Mouse (Mus musculus): Measurements from ENCODE around the gene Hsd17b10. TPM values are rescaled to one million over a fixed set of nuclear protein-coding genes. Genes with fewer than 3 reads are reported as not detected.

Gene Hsd17b10
- total and polyA plus RNA-seq, 2 experiments from 2014 or later = 188 to 258 TPM

DNA sequence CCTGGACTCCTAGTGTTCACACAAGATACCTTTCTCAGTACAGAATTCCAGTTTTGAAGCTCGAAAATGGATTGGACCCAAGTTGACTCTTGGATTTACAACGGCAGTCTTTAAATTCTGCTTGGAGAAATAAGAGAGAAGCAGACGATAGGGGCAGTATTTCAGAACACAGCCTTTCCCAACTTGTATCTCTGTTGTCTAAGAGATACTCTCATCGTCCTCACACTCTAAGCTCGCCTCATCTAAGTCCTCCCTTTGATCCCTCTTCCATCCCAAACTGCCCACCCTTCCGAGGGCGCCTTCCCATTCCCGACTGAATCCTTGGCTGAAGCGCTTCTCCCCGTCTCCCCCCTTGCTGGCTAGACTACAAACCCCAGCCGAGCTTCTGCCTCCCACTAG lies 14.1 kb downstream of the Hsd17b10 start:
- no peak for ATAC-seq (ENCODE audit: insufficient read depth, low read depth)
- 27% methylated on average over 11 of the region's 11 CpGs for WGBS

GRCm38 (mm10) chrX:152016151-152017145 lies 14.8 kb downstream of the Hsd17b10 start, which contains the start of the genes Ribc1 and Smc1a:
Gene Ribc1, minus strand, starts transcription at chrX:152016295.
Gene Smc1a, plus strand, starts transcription at chrX:152016428.
- H3K27me3 ChIP-seq (ENCODE audit: control insufficient read depth, insufficient read depth, low read length) = 0 out of 2 replicates have a peak, but pooled peaks cover 3% of the 10 kb centered on the region
- peak within 1 kb of the TSS; percentile 91 for H3K27ac ChIP-seq (ENCODE audit: low read depth)
- peak within 1 kb of the TSS; percentile 71 for H3K4me2 ChIP-seq (ENCODE audit: low read depth, low read length)
- peak within 1 kb of the TSS; percentile 57 for H3K9ac ChIP-seq (replicated peaks; ENCODE audit: low read depth, low read length)
- H3K4me3 ChIP-seq (ENCODE audit: low read depth, low read length) = peak within 1 kb of the TSS; percentile 56
- ATAC-seq (ENCODE audit: insufficient read depth, low read depth) (peak; percentile 97), DNase-seq (ENCODE audit: low spot score) (peak; percentile 92)
- no peaks in the 10 kb centered on the region for H3K36me3 ChIP-seq (replicated peaks; ENCODE audit: control insufficient read depth, insufficient read depth, low read length)
- TF ChIP-seq EP300 (IDR thresholded peaks at IDR 0.05; ENCODE audit: low read depth) (peak; percentile 51; the same call in 1 of the 2 replicates), CTCF (IDR thresholded peaks at IDR 0.05; ENCODE audit: low read depth) (no peak)
- 16% methylated on average over 64 of the region's 64 CpGs for WGBS
- H3K9me3 ChIP-seq (replicated peaks; ENCODE audit: control insufficient read depth, low read length) = no peaks in the 10 kb centered on the region
- peaks cover 4% of the 10 kb centered on the region; the same call in 1 of the 2 replicates for H3K4me1 ChIP-seq (ENCODE audit: control insufficient read depth, insufficient read depth)

More for the DNA sequence above, 14.1 kb downstream of the Hsd17b10 start:
- Histone ChIP-seq H3K36me3 (replicated peaks; ENCODE audit: control insufficient read depth, insufficient read depth, low read length) (no peaks in the 10 kb centered on the region), H3K27me3 (ENCODE audit: control insufficient read depth, insufficient read depth, low read length) (0 out of 2 replicates have a peak, but pooled peaks cover 3% of the 10 kb centered on the region), H3K4me3 (ENCODE audit: low read depth, low read length) (peak overlapping the region; percentile 56), H3K9me3 (replicated peaks; ENCODE audit: control insufficient read depth, low read length) (no peaks in the 10 kb centered on the region), H3K9ac (replicated peaks; ENCODE audit: low read depth, low read length) (peak overlapping the region; percentile 37), H3K4me1 (ENCODE audit: control insufficient read depth, insufficient read depth) (peaks cover 4% of the 10 kb centered on the region; the same call in 1 of the 2 replicates), H3K27ac (ENCODE audit: low read depth) (peak overlapping the region; percentile 79), H3K4me2 (ENCODE audit: low read depth, low read length) (peak overlapping the region; percentile 71)
- TF ChIP-seq EP300 (IDR thresholded peaks at IDR 0.05; ENCODE audit: low read depth) = no peak
- TF ChIP-seq CTCF (IDR thresholded peaks at IDR 0.05; ENCODE audit: low read depth) = no peak
- DNase-seq (ENCODE audit: low spot score) = no peak

- Histone ChIP-seq H3K9ac (replicated peaks; ENCODE audit: low read depth, low read length) (peak overlapping the region; percentile 57), H3K27me3 (ENCODE audit: control insufficient read depth, insufficient read depth, low read length) (0 out of 2 replicates have a peak, but pooled peaks cover 3% of the 10 kb centered on the region), H3K36me3 (replicated peaks; ENCODE audit: control insufficient read depth, insufficient read depth, low read length) (no peaks in the 10 kb centered on the region), H3K9me3 (replicated peaks; ENCODE audit: control insufficient read depth, low read length) (no peaks in the 10 kb centered on the region), H3K4me1 (ENCODE audit: control insufficient read depth, insufficient read depth) (peaks cover 4% of the 10 kb centered on the region; the same call in 1 of the 2 replicates), H3K4me2 (ENCODE audit: low read depth, low read length) (peak overlapping the region; percentile 67), H3K27ac (ENCODE audit: low read depth) (peak overlapping the region; percentile 91), H3K4me3 (ENCODE audit: low read depth, low read length) (peak overlapping the region; percentile 56)
- TF ChIP-seq CTCF (IDR thresholded peaks at IDR 0.05; ENCODE audit: low read depth) (no peak), EP300 (IDR thresholded peaks at IDR 0.05; ENCODE audit: low read depth) (no peak)
- WGBS = 18% methylated on average over 14 of the region's 14 CpGs
- DNase-seq (ENCODE audit: low spot score) (no peak), ATAC-seq (ENCODE audit: insufficient read depth, low read depth) (no peak)
Observed at GRCm38 (mm10) chrX:152017186-152017585, 15.5 kb downstream of the Hsd17b10 start.

DNA sequence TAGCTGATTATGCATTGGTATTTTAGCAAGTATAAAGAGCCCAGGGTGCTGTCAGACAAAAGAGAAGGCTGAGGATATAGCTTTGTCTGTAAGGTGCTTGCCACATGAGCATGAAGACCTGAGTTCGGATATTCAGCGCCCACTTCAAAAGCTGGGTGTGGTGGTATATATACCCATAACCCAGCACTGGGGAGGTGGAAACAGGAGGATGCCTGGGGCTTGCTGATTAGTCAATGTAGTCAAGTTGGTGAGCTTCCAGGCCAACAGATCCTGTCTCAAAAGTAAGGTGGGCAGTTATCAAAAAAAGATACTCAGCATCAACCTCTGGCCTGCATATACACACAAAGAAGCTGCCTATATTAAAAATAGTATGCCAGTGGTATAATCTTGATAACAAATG lies 17.6 kb downstream of the Hsd17b10 start:
- H3K4me3 ChIP-seq (ENCODE audit: low read depth, low read length) = no peak overlapping the region
- H3K4me1 ChIP-seq (ENCODE audit: control insufficient read depth, insufficient read depth) = peaks cover 4% of the 10 kb centered on the region; the same call in 1 of the 2 replicates
- no peak overlapping the region for H3K9ac ChIP-seq (replicated peaks; ENCODE audit: low read depth, low read length)
- ATAC-seq (ENCODE audit: insufficient read depth, low read depth) (no peak), DNase-seq (ENCODE audit: low spot score) (no peak)
- no peak overlapping the region for H3K27ac ChIP-seq (ENCODE audit: low read depth)
- 79% methylated on average over 2 of the region's 2 CpGs for WGBS
- TF ChIP-seq EP300 (IDR thresholded peaks at IDR 0.05; ENCODE audit: low read depth) (no peak), CTCF (IDR thresholded peaks at IDR 0.05; ENCODE audit: low read depth) (no peak)
- 0 out of 2 replicates have a peak, but pooled peaks cover 3% of the 10 kb centered on the region for H3K27me3 ChIP-seq (ENCODE audit: control insufficient read depth, insufficient read depth, low read length)
- H3K4me2 ChIP-seq (ENCODE audit: low read depth, low read length) = no peak overlapping the region
- H3K36me3 ChIP-seq (replicated peaks; ENCODE audit: control insufficient read depth, insufficient read depth, low read length) = 0 out of 2 replicates have a peak, but pooled peaks cover 6% of the 10 kb centered on the region
- no peaks in the 10 kb centered on the region for H3K9me3 ChIP-seq (replicated peaks; ENCODE audit: control insufficient read depth, low read length)

DNA sequence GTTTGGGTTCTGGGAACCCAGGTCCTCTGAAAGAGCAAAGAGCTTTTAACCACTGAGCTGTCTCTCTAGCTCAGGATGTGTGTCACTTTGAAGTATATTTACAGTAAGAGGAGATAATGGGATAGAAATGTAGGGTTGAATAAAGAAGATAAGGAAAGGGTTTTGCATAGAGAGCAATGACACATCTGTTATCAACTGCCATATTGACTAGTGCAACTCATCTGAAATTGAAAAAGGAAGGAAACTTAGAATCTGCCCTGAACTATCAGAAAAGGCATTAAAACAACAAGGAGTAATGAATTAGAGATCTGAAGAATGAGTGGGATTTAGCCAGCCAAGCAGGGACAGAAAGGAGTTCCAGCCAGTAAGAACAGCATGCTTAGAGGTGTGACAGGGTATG lies 38.2 kb downstream of the Hsd17b10 start:
- no peak for DNase-seq (ENCODE audit: low spot score)
- TF ChIP-seq EP300 (IDR thresholded peaks at IDR 0.05; ENCODE audit: low read depth) (no peak), CTCF (IDR thresholded peaks at IDR 0.05; ENCODE audit: low read depth) (no peak)

More for the DNA sequence above, 38.2 kb downstream of the Hsd17b10 start:
- ATAC-seq (ENCODE audit: insufficient read depth, low read depth) = no peak
- no peaks in the 10 kb centered on the region for H3K4me1 ChIP-seq (ENCODE audit: control insufficient read depth, insufficient read depth)
- H3K27ac ChIP-seq (ENCODE audit: low read depth) = no peak overlapping the region
- H3K36me3 ChIP-seq (replicated peaks; ENCODE audit: control insufficient read depth, insufficient read depth, low read length) = peaks cover 27% of the 10 kb centered on the region
- H3K4me3 ChIP-seq (ENCODE audit: low read depth, low read length) = no peak overlapping the region
- H3K9ac ChIP-seq (replicated peaks; ENCODE audit: low read depth, low read length) = no peak overlapping the region
- H3K9me3 ChIP-seq (replicated peaks; ENCODE audit: control insufficient read depth, low read length) = no peaks in the 10 kb centered on the region
- H3K4me2 ChIP-seq (ENCODE audit: low read depth, low read length) = no peak overlapping the region
- no peaks in the 10 kb centered on the region for H3K27me3 ChIP-seq (ENCODE audit: control insufficient read depth, insufficient read depth, low read length)

Measured in heart, postnatal 0 days (tissue).